Mouse (Mus musculus) G1E-ER4 (cell line): ENCODE results near the gene Ces1b. TPM values are rescaled to one million over a fixed set of nuclear protein-coding genes. Genes with fewer than 3 reads are reported as not detected.

ENCODE experiments used
- GATA1 ChIP-seq: IDR thresholded peaks from one replicate; pipeline ENCODE4 v1.8.0; 2012; ENCODE audit warnings: low read length, inconsistent platforms
- polyA plus RNA-seq: library from polyadenylated mRNA; stranded (reverse); fragments of >175 nt; gene quantifications from 2 replicates; pipeline ENCODE4 v1.2.3, GENCODE M21; 2012

The Ces1b gene
- not detected in 2 replicates for polyA plus RNA-seq

DNA sequence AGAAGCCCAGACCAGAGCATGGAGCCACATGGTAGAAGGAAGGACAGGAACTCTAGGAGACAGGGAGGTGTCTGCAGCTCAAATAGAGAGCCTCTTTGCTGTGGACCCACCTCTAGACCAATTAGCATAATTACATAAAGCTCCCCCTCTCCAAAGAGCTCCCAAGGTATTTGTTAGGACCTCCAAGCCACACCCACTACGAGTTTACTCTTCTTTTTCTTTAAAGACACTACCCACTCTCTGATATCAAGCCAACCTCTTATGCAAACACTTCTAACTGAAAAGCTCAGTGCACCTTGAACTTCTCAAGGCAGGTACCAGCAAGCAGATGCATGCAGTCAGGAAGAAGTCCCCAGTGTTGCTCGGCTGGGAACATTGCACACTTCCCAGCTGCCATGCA lies at the start of gene Ces1b:
Ces1b (minus strand) TSS at position 131 of the 400 bp plus-strand sequence.
- no peak for TF ChIP-seq GATA1

DNA sequence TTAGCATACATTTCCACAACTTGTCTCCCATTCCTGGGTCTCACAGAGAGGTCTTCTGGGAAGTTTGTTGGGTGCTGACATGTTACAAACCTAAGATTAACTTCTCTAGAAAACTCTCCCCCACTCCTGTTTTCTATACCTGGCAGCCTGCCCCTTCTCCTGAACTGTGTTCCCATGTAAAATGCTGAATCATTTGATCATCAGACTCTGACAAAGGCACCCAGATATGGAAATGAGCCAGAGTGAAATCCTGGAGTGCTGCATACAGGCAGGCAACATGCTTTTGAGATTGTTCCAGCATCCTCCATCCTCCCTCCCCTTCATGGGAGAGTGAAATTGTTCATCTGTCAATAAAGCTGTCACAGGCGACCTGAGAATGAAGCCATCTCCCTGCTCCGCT lies 46.7 kb upstream of the Ces1b start:
- TF ChIP-seq GATA1: no peak

DNA sequence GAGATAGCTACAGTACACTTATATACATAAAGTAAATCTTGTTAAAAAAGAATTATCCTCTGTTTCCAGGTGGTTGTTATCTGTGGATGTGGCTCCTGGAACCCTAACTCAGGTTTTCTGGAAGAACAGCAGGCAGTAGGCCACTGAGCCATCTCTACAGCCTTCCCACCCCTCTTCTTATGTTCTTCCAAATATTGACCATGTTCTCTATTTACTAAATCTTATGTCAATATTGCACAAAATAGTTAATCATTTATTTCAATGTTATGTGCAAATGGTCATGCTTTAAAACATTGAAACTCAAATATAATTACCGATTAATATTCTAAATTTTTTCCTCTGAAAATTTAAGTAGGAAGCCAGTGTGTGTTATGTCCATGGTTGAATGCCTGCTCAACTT lies 42.2 kb upstream of the Ces1b start:
- TF ChIP-seq GATA1: no peak

DNA sequence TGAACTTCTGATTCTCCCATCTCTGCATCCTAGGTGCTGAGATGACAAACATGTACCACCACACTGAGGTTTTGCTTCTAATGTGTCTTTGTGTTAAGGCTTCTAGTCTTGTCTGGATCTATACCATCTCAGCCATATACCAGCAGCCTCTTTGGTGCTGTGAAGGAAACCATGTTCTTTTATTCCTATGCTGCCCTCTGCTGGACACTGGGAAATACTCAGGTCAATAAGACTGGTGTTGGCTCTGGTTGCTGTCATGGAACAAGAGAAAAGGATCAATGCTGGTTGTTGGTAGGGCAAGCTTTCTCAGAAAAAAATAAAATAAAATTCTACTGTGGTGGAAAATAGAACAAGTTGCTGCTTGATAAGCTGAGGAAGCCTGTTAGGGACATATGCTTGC lies 15.6 kb upstream of the Ces1b start:
- TF ChIP-seq GATA1: no peak

- TF ChIP-seq GATA1: no peak
Observed at GRCm38 (mm10) chr8:93091324-93091723, 11.5 kb upstream of the Ces1b start.

DNA sequence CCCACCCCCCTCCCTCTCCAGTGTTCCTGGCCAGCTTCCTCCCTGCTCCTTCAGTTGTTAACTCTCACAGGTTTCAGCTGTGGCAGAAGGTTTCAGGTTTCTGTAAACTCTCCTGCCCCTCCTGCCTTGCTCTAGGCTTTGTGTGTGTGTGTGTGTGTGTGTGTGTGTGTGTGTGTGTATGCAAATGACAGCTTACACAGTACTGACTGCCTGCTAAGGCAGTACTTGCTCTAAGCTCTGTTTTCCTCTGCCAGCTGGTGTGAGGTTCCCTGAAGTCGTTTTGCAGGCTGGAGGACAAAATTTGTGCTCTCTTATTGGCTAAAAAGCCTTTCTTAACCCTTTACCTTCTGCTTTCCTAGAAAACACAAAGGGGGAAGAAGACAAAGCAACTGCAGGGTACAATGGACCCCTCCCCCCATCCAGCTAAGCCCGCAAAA lies 8.9 kb upstream of the Ces1b start:
- TF ChIP-seq GATA1: no peak

GRCm38 (mm10) chr8:93088193-93088592 lies 8.4 kb upstream of the Ces1b start:
- no peak for TF ChIP-seq GATA1

DNA sequence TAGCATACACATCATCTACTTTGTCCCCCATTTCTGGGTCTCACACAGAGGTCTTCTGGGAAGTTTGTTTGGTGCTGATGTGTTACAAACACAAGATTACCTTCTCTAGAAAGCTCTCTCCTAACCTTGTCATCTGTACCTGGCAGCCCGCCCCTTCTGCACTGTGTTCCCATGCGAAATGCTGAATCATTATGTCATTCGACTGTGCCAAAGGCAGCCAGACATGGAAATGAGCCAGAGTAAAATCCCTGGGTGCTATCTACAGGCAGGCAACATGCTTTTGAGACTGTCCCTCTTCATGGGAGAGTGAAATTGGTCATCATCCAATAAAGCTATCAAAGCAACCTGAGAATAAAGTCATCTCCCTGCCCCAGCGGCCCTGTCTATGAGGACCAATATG lies 4.6 kb downstream of the Ces1b start:
- no peak for TF ChIP-seq GATA1

DNA sequence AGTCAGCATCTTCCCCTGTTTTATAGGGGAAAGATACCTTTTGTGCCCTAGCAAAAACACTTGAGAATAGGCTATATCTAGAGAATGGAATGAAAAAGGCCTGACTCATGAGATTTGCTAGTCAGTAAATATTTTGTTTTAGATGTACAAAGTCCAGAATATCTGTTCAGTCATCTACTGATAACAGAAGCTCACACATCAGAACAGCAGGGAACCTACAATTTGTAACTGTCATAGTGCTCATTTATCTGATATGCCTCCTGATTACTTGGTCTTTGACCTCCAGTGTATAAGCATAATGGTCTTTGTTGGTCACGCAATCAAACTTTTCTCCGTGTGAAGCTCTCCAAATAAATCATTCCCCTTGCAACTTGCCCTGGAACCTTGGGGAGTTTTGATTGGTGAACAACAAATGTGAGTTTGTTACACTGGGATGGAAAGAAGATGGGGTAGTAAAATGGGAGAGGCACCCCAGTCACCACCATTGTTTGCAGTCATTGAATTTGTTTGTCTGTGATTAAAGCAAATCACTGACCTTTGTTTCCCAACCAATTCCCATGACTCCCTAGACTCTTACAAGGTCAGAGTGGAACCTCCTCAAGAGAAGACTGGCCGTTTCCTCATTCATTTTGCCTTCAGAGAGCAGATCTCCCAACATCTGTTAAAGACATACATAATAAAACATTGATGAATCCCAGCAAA lies 16.2 kb downstream of the Ces1b start:
- TF ChIP-seq GATA1: no peak

GRCm38 (mm10) chr8:93059185-93059584 lies 20.6 kb downstream of the Ces1b start:
- TF ChIP-seq GATA1: no peak

DNA sequence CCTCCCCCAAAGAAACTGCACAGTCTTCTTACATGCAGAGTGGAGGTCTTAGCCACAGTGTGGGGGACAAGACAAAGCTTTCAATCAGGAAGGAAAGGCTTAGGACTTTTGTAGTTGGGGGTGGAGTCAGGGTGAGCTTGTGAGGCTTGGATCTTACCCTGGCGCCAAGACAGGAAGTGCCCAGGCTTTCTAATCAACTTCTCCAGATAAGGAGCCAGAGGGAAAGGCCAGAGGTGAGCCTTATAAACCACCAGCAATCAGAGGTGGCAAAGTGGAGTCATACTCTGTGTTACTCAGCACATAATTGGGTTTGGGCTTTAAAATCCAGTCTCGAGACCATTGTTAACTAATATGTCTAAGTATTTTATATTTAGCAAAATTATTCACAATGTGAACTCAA lies 24.6 kb downstream of the Ces1b start:
- no peak for TF ChIP-seq GATA1

DNA sequence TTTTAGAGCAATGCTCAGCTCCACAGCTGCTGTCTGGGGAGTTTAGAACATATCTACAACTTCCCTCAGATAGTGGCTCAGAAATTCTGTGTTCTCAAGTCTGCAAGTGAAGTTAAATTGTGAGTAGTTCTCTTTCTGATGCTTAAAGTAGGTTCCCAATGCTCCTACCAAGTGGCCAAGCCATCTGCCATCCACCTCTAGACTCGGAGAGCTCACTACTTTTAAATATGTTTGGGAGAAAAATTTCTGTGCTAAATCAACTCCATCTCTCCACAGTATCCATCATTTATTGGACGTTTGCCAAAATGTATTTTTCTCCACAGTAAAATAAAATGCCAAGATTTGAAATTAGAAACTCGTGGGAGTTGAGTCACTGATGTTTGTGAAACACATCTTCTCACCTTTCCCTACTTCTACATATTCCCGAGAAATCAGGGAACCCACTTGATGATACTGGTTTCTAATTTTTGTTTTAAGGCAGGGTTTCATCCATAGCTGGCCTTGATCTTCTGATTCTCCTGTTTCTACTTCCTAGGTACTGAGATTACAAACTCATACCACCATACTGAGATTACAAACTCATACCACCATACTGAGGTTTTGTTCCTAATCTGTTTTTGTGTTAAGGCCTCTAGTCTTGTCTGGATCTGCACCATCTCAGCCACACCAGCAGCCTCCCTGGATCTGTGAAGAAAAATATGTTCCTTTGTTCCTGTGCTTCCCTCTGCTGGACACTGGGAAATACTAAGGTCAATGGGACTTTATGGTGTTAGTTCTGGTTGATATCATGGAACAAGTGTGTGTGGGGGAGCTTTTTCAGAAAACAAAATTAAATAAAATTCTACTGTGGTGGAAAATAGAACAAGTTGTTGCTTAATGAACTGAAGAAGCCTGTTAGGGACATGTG lies 31.1 kb downstream of the Ces1b start:
- TF ChIP-seq GATA1: no peak

DNA sequence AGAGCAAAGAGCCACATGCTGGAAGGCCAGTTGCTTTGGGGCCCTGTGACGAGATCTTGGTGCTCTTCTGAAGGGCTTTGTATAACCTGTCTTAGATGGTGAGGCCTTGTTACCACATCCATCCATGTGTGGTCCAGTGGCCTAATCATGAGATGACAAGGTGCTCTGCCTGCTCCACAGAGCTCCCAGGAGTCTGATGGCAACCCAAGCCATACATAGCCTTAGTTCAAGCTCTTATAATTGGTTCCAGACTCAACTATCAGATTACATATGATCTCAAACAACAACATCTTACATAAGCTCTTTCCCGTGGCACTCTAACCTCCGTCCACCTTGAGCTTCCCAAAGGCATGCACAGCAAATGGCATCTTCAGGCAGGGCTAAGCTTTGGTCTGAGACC lies 31.7 kb downstream of the Ces1b start, which contains the start of gene Ces1a:
Ces1a (minus strand) TSS at position 101 of the 400 bp plus-strand sequence.
- TF ChIP-seq GATA1: no peak

DNA sequence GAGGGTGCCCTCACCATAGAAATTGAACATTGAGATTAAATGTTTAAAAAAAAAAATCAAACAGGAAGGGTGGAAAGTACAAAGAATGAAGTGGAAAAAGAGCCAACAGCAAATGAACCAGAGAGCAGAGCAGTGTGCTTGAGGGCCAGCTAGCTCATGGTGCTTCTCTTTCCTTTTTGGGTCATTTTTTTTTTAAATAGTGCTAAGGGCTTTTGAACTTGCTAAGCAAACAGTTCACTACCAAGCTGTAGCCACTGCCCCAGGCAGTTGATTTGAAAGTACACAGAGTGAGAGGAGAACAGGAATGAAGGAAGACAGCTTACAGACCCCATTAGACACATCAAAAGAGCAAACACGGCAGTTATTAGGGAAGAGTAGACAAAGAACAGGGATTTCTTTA lies 36.7 kb downstream of the Ces1b start:
- TF ChIP-seq GATA1: no peak

- no peak for TF ChIP-seq GATA1
Observed at GRCm38 (mm10) chr8:93040776-93041567, 38.8 kb downstream of the Ces1b start.

DNA sequence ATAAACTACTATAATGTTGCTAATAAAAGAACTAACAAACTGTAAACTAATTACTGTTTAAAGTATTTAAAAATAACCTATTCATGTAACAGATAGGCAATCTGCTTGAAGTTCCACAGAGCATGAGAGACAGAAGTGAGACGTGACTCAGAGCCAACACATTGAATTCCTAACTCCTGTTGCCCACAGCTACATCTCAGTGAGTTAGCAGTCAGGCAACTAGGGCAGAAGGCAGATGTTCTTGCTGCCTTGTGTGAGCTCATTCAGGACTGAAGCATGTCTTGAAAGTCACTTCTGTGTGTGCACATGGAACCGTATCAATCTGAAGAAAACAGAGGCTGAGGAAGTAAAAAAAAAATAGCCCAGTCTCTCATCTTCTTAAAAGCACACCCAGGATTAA lies 39.6 kb downstream of the Ces1b start:
- no peak for TF ChIP-seq GATA1
